Mouse (Mus musculus): ENCODE results near the gene Chadl. TPM values are rescaled to one million over a fixed set of nuclear protein-coding genes. Genes with fewer than 3 reads are reported as not detected.

Chadl gene
- 0.06 TPM in 1 of 2 replicates, not detected in the other for polyA plus RNA-seq (2012)

DNA sequence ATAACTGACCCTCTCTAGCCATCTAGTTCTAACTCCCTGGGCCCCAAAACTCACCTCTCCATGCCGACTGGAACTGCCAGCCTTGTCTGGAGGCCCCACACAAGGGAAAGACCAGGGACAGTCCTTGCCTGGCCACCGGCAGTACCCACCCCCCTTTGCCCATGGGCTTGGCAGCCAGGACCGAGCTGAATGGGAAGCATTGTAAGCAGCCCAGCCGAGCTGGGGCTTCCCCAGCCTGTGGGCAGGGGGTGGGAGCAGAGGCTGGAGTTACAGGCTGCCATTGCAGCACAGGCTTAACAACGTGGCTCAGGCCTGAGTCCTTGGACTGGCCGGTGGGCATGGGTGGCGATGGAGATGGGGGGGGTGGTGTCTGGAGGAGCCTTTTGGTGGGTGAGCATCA lies at the start of gene Chadl:
TSS of gene Chadl (minus strand) at position 113 of the 400 bp plus-strand sequence.
- TF ChIP-seq GATA1 (IDR thresholded peaks at IDR 0.05; ENCODE audit: low read length) = no peak

GRCm38 (mm10) chr15:81745601-81746114 lies 48.6 kb upstream of the Chadl start:
- no peak for TF ChIP-seq GATA1 (IDR thresholded peaks at IDR 0.05; ENCODE audit: low read length)

DNA sequence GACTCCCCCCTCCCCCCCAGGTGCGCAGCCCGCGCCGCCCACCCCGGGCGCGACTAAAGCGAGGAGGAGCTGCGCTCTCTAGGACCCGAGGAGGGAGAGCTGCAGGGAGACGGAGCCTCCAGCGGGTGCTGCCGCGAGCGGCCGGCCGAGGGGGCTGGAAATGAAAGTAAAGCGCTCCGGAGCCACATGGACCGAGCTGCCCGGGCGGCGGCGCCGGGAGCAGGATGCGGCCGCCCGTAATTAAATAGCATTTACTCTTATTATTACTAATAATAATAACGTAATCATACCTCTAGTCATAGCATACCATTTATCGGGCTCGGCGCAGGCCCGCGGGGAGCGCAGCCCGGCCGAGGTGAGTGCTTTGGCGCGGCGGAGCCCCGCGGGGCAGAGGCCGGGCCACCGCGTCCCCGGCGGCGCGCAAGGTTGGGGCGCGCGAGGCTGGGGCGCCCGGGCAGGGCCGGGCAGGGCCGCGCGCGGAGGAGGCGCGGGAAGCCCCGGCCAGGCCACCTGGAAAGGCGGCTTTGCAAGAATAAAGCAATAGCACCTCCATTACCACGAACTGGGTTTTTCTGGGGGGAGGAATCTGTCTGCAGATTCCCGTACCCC lies 48.0 kb upstream of the Chadl start, which contains the start of the genes Zc3h7b and Rangap1:
TSS of gene Zc3h7b (plus strand) at position 66 of the 609 bp plus-strand sequence.
TSS of gene Rangap1 (minus strand) at position 539 of the 609 bp plus-strand sequence.
- TF ChIP-seq GATA1 (IDR thresholded peaks at IDR 0.05; ENCODE audit: low read length) = no peak

DNA sequence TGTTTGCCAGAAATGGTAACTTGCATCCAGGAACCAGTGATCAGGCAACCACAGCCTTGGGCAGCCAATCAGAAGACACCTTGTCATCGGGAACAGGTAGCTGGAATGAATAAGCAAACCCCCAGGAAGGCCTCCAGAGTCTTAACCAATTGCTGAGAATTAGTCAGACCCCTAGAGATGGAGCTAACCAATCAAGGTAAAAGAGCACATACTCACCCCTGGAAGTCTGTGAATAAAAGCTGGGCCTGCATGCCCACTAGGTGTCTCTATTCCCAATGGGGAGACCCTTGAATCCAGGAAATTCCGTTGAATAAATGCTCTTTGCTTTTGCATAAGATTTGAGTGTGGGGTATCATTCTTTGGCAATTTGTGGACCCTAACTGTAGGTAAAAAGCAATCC lies 42.8 kb upstream of the Chadl start:
- TF ChIP-seq GATA1 (IDR thresholded peaks at IDR 0.05; ENCODE audit: low read length) = no peak

- no peak for TF ChIP-seq GATA1 (IDR thresholded peaks at IDR 0.05; ENCODE audit: low read length)
These were observed 42.2 kb upstream of the Chadl start for GRCm38 (mm10) chr15:81739296-81739695.

DNA sequence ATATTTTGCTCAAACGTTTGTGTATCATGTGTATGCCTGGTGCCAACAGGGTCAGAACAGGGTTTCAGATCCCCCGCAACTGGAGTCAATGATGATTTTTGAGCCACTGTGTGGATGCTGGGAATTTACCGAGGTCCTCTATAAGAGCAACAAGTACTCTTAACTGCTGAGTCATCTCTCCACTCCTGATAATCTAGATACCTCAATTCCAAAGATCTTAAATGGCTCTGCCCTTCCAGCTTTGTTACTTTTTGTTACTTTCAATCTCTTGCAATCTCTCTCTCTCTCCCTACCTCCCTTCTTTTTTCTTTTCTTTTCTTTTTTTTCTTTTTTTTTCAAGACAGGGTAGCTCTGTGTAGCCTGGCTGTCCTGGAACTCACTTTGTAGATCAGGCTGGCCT lies 38.0 kb upstream of the Chadl start:
- TF ChIP-seq GATA1 (IDR thresholded peaks at IDR 0.05; ENCODE audit: low read length) = no peak

DNA sequence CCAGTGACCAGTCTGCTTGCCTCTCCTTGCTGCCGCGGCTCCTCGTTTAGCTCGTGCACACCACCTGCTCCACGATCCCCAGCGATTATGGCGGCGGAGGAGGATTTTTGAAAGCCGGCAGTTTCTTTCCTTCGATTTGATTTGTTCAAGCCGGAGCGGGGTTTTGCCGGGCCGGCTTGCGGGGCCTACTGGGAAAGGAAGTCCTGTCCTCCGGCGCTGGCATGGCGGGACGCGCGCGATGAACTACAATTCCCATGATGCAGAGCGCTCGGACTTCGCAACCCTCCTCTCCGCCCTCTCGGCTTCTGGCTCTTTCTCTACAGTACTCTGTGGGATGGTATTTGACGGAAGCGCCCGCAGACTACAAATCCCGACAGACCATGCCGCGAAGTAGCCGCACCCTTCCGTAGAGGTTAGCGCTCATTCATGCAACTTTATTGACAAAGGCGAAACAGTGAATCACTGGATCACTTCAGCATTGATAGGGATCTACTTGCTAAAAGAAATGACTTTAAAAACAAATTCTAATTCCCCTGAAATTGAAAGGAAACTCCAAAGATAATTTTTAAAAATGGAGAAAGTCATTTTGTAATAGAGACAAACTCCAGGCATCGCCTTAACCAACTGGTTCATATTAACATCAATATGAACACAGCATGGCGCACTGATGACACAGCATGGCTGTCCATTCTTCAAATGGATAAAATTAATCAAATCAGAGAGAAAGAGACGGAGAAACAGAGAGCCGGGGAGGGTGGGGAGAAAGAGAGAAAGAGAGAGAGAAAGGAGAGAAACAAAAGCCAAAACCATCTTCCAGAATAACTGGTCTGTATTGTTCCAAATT lies 32.9 kb upstream of the Chadl start:
- no peak for TF ChIP-seq GATA1 (IDR thresholded peaks at IDR 0.05; ENCODE audit: low read length)

DNA sequence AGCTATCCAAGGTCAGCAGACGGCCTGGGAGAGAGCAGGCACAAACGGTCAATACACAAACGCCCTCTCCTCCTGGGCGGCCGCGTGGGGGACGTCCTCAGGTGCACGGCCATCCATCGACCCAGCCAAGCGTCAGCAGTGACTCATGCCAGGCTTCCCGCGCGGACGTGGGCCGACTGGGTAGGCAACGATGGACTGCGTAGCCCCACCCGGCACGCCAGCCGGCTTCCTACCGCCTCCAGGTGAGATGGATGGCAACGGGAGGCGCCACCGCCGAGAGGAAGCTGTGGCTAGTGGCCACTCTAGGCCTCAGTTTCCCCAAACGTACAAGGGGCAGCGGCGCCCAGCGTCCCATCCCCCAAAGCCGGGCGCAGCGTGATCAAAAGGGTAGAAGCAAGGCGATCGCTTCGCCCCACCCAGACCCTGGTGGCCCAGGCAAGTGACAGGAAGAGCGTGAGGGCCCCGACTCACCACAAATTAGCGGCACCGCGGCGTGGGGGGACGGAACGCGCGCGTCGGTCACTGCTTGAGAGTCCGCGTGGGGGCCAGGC lies 32.2 kb upstream of the Chadl start:
- TF ChIP-seq GATA1 (IDR thresholded peaks at IDR 0.05; ENCODE audit: low read length) = no peak

- no peak for TF ChIP-seq GATA1 (IDR thresholded peaks at IDR 0.05; ENCODE audit: low read length)
These were observed 28.9 kb upstream of the Chadl start for GRCm38 (mm10) chr15:81725965-81726364.

DNA sequence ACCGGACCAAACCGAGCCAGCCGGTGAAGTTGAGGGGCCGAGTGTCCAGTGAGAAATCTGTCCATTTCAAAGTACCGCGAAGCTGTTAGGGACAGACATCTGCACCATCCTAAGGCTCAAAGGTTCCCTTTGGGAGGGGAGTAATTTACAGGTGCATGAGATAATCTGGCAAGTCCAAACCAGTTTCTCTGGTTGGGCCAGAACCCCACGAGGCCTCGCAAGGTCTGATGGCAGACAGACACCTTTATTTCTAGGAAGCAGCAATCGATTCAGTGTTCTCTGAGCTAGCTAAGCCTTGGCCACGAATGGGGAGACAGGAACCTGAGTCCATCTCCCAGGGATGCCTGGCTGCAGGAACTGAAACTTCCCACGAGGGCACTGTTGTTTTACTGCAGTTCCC lies 26.6 kb upstream of the Chadl start:
- TF ChIP-seq GATA1 (IDR thresholded peaks at IDR 0.05; ENCODE audit: low read length) = no peak

GRCm38 (mm10) chr15:81722361-81722760 lies 25.3 kb upstream of the Chadl start:
- no peak for TF ChIP-seq GATA1 (IDR thresholded peaks at IDR 0.05; ENCODE audit: low read length)

DNA sequence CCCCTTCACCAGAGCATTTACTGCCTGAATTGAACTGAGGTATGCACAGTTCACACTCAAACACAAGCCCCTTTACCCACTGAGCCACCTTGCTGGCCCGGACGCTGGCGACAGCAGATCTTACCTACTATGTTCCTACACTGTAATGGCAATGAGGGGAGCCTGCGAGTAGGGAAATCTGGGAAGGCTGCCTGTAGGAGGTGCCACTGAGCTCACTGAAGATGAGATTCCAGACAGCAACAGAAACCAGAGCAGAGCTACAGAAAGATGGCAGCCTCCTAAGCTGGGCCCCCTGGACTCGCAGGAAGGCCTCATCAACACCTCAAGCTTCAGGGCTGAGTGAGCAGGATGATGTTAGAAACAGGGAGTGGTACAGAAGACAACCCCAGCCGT lies 22.0 kb upstream of the Chadl start:
- no peak for TF ChIP-seq GATA1 (IDR thresholded peaks at IDR 0.05; ENCODE audit: low read length)

- TF ChIP-seq GATA1 (IDR thresholded peaks at IDR 0.05; ENCODE audit: low read length) = no peak
These were observed 21.4 kb upstream of the Chadl start for GRCm38 (mm10) chr15:81718336-81719138.

GRCm38 (mm10) chr15:81713742-81714141 lies 16.7 kb upstream of the Chadl start:
- TF ChIP-seq GATA1 (IDR thresholded peaks at IDR 0.05; ENCODE audit: low read length) = no peak

- TF ChIP-seq GATA1 (IDR thresholded peaks at IDR 0.05; ENCODE audit: low read length) = no peak
These were observed 13.7 kb upstream of the Chadl start for GRCm38 (mm10) chr15:81710801-81711200.
